Mouse (Mus musculus) kidney, adult 2 months (tissue): ENCODE measurements around the gene Asprv1. TPM values are rescaled to one million over a fixed set of nuclear protein-coding genes. Genes with fewer than 3 reads are reported as not detected.

Experiments
- DNase-seq: peaks from one replicate; pipeline ENCODE4 v3.0.0; 2021
- H3K27ac ChIP-seq: fragments of 200-500 bp; 2 replicates; pipeline ENCODE4 v1.5.1; 2012; ENCODE audit warnings: low read depth, low read length, control low read depth, inconsistent platforms; ENCODE audit not compliant: insufficient read depth
- H3K27me3 ChIP-seq: fragments of 200-500 bp; replicated peaks from 2 replicates; pipeline ENCODE4 v1.6.1; 2012; ENCODE audit warnings: mild to moderate bottlenecking, moderate library complexity, low read length, inconsistent platforms; ENCODE audit not compliant: control insufficient read depth, insufficient read depth
- H3K36me3 ChIP-seq: fragments of 200-500 bp; 2 replicates; pipeline ENCODE4 v1.6.1; 2012; ENCODE audit warnings: mild to moderate bottlenecking, moderate library complexity, low read length, inconsistent platforms; ENCODE audit not compliant: control insufficient read depth, insufficient read depth
- H3K4me1 ChIP-seq: fragments of 200-500 bp; 2 replicates; pipeline ENCODE4 v1.6.1; 2011; ENCODE audit warnings: low read length; ENCODE audit not compliant: control insufficient read depth, insufficient read depth
- H3K4me3 ChIP-seq: fragments of 200-500 bp; 2 replicates; pipeline ENCODE4 v1.5.1; 2011; ENCODE audit warnings: mild to moderate bottlenecking, low read depth, low read length, control low read depth; ENCODE audit not compliant: insufficient read depth
- CTCF ChIP-seq: fragments of 200-500 bp; conservative IDR thresholded peaks from 2 replicates; pipeline ENCODE4 v1.5.1; 2011; ENCODE audit warnings: low read depth, mild to moderate bottlenecking, control low read depth, low read length, moderate library complexity, mixed read lengths; ENCODE audit not compliant: insufficient read depth, insufficient read length
- POLR2A ChIP-seq: fragments of 200-500 bp; IDR thresholded peaks from one replicate; pipeline ENCODE4 v1.6.1; 2011; ENCODE audit warnings: low read depth, low read length, control low read depth
- WGBS: fragments of 180-500 bp; shearing (Covaris S2); methylation state at CpG from one replicate; pipeline ENCODE4 v1.1.7; 2018; 5-methylcytosine and 5-hydroxymethylcytosine counted together
- polyA plus RNA-seq: library from polyadenylated mRNA; depleted of rRNA; stranded (reverse); fragments of >200 nt; gene quantifications from 2 replicates; pipeline ENCODE4 v1.2.3, GENCODE M21; 2012

Gene Asprv1
- polyA plus RNA-seq, 1 experiment, result 0.33 TPM

GRCm38 (mm10) chr6:86599197-86599596, 28.8 kb upstream of the Asprv1 start:
- H3K36me3 ChIP-seq, result no peaks in the 10 kb centered on the region
- no peaks in the 10 kb centered on the region for H3K27me3 ChIP-seq
- H3K4me1 ChIP-seq, result no peaks in the 10 kb centered on the region
- peak; percentile 85 for DNase-seq
- no peak overlapping the region for H3K27ac ChIP-seq
- 19% methylated on average over 4 of the region's 4 CpGs for WGBS
- TF ChIP-seq POLR2A (no peak), CTCF (peak; percentile 93)
- H3K4me3 ChIP-seq, result no peak overlapping the region

- WGBS, result 11% methylated on average over 6 of the region's 6 CpGs
- DNase-seq, result peak; percentile 71
- no peak overlapping the region for H3K27ac ChIP-seq
These were observed 28.0 kb upstream of the Asprv1 start for GRCm38 (mm10) chr6:86599951-86600414.

GRCm38 (mm10) chr6:86605260-86605659, 22.7 kb upstream of the Asprv1 start:
- DNase-seq, result no peak
- no peaks in the 10 kb centered on the region for H3K27me3 ChIP-seq
- no peak overlapping the region for H3K27ac ChIP-seq
- TF ChIP-seq POLR2A (no peak), CTCF (no peak)
- H3K36me3 ChIP-seq, result no peaks in the 10 kb centered on the region
- 55% methylated on average over 7 of the region's 7 CpGs for WGBS
- H3K4me1 ChIP-seq, result peaks cover 4% of the 10 kb centered on the region; the same call in 1 of the 2 replicates
- H3K4me3 ChIP-seq, result no peak overlapping the region

More at GRCm38 (mm10) chr6:86599951-86600414, 28.0 kb upstream of the Asprv1 start:
- Histone ChIP-seq H3K4me1 (no peaks in the 10 kb centered on the region), H3K27me3 (no peaks in the 10 kb centered on the region), H3K36me3 (no peaks in the 10 kb centered on the region), H3K4me3 (no peak overlapping the region)
- no peak for TF ChIP-seq POLR2A
- no peak for TF ChIP-seq CTCF

GRCm38 (mm10) chr6:86606289-86606688, 21.7 kb upstream of the Asprv1 start:
- H3K27me3 ChIP-seq, result no peaks in the 10 kb centered on the region
- no peak overlapping the region for H3K4me3 ChIP-seq
- no peak overlapping the region for H3K27ac ChIP-seq
- peaks cover 9% of the 10 kb centered on the region; the same call in 1 of the 2 replicates for H3K4me1 ChIP-seq
- no peak for DNase-seq
- WGBS, result 91% methylated on average over 4 of the region's 4 CpGs
- H3K36me3 ChIP-seq, result no peaks in the 10 kb centered on the region
- TF ChIP-seq CTCF (no peak), POLR2A (no peak)

- Histone ChIP-seq H3K27me3 (no peaks in the 10 kb centered on the region), H3K4me1 (peaks cover 9% of the 10 kb centered on the region; the same call in 1 of the 2 replicates), H3K4me3 (no peak overlapping the region), H3K36me3 (no peaks in the 10 kb centered on the region), H3K27ac (no peak overlapping the region)
- TF ChIP-seq POLR2A, result no peak
- TF ChIP-seq CTCF, result no peak
- DNase-seq, result no peak
- WGBS, result 81% methylated on average over 6 of the region's 6 CpGs
These were observed 20.5 kb upstream of the Asprv1 start for GRCm38 (mm10) chr6:86607471-86607870.

GRCm38 (mm10) chr6:86609235-86609634, 18.7 kb upstream of the Asprv1 start:
- Histone ChIP-seq H3K27me3 (no peaks in the 10 kb centered on the region), H3K4me1 (peaks cover 9% of the 10 kb centered on the region; the same call in 1 of the 2 replicates), H3K4me3 (no peak overlapping the region), H3K27ac (no peak overlapping the region), H3K36me3 (no peaks in the 10 kb centered on the region)
- TF ChIP-seq CTCF (no peak), POLR2A (no peak)
- DNase-seq, result no peak
- 93% methylated on average over 6 of the region's 6 CpGs for WGBS

- no peaks in the 10 kb centered on the region for H3K36me3 ChIP-seq
- H3K4me1 ChIP-seq, result peaks cover 9% of the 10 kb centered on the region; the same call in 1 of the 2 replicates
- H3K27me3 ChIP-seq, result no peaks in the 10 kb centered on the region
- H3K27ac ChIP-seq, result 0 out of 2 replicates have a peak overlapping the region, but pooled peaks have one; percentile 26
- no peak overlapping the region for H3K4me3 ChIP-seq
- 22% methylated on average over 5 of the region's 5 CpGs for WGBS
- TF ChIP-seq POLR2A (no peak), CTCF (no peak)
- DNase-seq, result peak; percentile 90
These were observed 17.2 kb upstream of the Asprv1 start for GRCm38 (mm10) chr6:86610714-86611113.

- Histone ChIP-seq H3K27ac (no peak overlapping the region), H3K27me3 (no peaks in the 10 kb centered on the region), H3K4me1 (peaks cover 5% of the 10 kb centered on the region; the same call in 1 of the 2 replicates), H3K36me3 (no peaks in the 10 kb centered on the region), H3K4me3 (no peak overlapping the region)
- 89% methylated on average over 4 of the region's 4 CpGs for WGBS
- no peak for TF ChIP-seq POLR2A
- TF ChIP-seq CTCF, result no peak
- no peak for DNase-seq
These were observed 12.7 kb upstream of the Asprv1 start for GRCm38 (mm10) chr6:86615301-86615700.
